Mouse (Mus musculus) embryo, embryonic 11.5 days (tissue): ENCODE measurements around the gene Dusp5.

ENCODE experiments used
- DNase-seq: peaks from one replicate; pipeline ENCODE4 v3.0.0-alpha.2; 2012; ENCODE audit warnings: low read depth, low spot score

Dusp5 gene

GRCm38 (mm10) chr19:53517370-53518096, 11.4 kb upstream of the Dusp5 start:
- DNase-seq, result no peak

- DNase-seq, result no peak
Measured at GRCm38 (mm10) chr19:53519549-53519948, 9.4 kb upstream of the Dusp5 start.

- no peak for DNase-seq
Measured at GRCm38 (mm10) chr19:53519981-53520380, 8.9 kb upstream of the Dusp5 start.

- DNase-seq, result no peak
Measured at GRCm38 (mm10) chr19:53521137-53521795, 7.6 kb upstream of the Dusp5 start.

GRCm38 (mm10) chr19:53527480-53527879, 1.4 kb upstream of the Dusp5 start:
- no peak for DNase-seq

GRCm38 (mm10) chr19:53528131-53528621, 733 bp upstream of the Dusp5 start:
- DNase-seq, result no peak

GRCm38 (mm10) chr19:53529455-53529704, 471 bp downstream of the Dusp5 start:
- no peak for DNase-seq

GRCm38 (mm10) chr19:53529705-53530562, 1.0 kb downstream of the Dusp5 start:
- no peak for DNase-seq

GRCm38 (mm10) chr19:53531416-53531815, 2.5 kb downstream of the Dusp5 start:
- no peak for DNase-seq

- DNase-seq, result no peak
Measured at GRCm38 (mm10) chr19:53532021-53532420, 3.1 kb downstream of the Dusp5 start.

- DNase-seq, result no peak
Measured at GRCm38 (mm10) chr19:53532676-53533075, 3.8 kb downstream of the Dusp5 start.

GRCm38 (mm10) chr19:53533236-53533635, 4.3 kb downstream of the Dusp5 start:
- DNase-seq, result no peak

GRCm38 (mm10) chr19:53533810-53534601, 5.1 kb downstream of the Dusp5 start:
- DNase-seq, result no peak

GRCm38 (mm10) chr19:53534757-53535410, 6.0 kb downstream of the Dusp5 start:
- no peak for DNase-seq

GRCm38 (mm10) chr19:53535421-53535820, 6.5 kb downstream of the Dusp5 start:
- DNase-seq, result no peak

- no peak for DNase-seq
Measured at GRCm38 (mm10) chr19:53536251-53536650, 7.3 kb downstream of the Dusp5 start.

- no peak for DNase-seq
Measured at GRCm38 (mm10) chr19:53536731-53537666, 8.1 kb downstream of the Dusp5 start.

- no peak for DNase-seq
Measured at GRCm38 (mm10) chr19:53538024-53538423, 9.1 kb downstream of the Dusp5 start.

- DNase-seq, result no peak
Measured at GRCm38 (mm10) chr19:53538796-53539195, 9.9 kb downstream of the Dusp5 start.

GRCm38 (mm10) chr19:53539296-53539695, 10.4 kb downstream of the Dusp5 start:
- DNase-seq, result no peak
